Mouse (Mus musculus) forebrain, postnatal 0 days (tissue): ENCODE measurements at regions not wholly inside any gene's neighbourhood (a gene's known extent, or its start where the extent isn't known, plus 50 kb on each side); places are given as distances from the start of the nearest gene placed in this dataset.

ENCODE experiments used
- ATAC-seq: fragments of 200-750 bp; cut with Nextera tagmentation; 2 replicates; pipeline ENCODE4 v1.8.0; 2017; ENCODE audit warnings: mild to moderate bottlenecking, moderate library complexity
- DNase-seq: peaks from one replicate; pipeline ENCODE4 v3.0.0-alpha.2; 2015
- H3K27ac ChIP-seq: fragments of 300-500 bp; sonication (generic); 2 replicates; pipeline ENCODE4 v1.5.1; 2014; ENCODE audit warnings: low read depth, mild to moderate bottlenecking, antibody characterized with exemption, low read length, moderate library complexity, mixed read lengths
- H3K27me3 ChIP-seq: fragments of 300-500 bp; sonication (generic); 2 replicates; pipeline ENCODE4 v1.6.1; 2014; ENCODE audit warnings: mild to moderate bottlenecking, low read length, mixed read lengths; ENCODE audit not compliant: insufficient read depth
- H3K36me3 ChIP-seq: fragments of 300-500 bp; sonication (generic); 2 replicates; pipeline ENCODE4 v1.6.1; 2014; ENCODE audit warnings: mild to moderate bottlenecking, moderate library complexity; ENCODE audit not compliant: insufficient read depth
- H3K4me1 ChIP-seq: fragments of 300-500 bp; sonication (generic); 2 replicates; pipeline ENCODE4 v1.6.1; 2014; ENCODE audit warnings: antibody characterized with exemption; ENCODE audit not compliant: insufficient read depth
- H3K4me2 ChIP-seq: fragments of 300-500 bp; sonication (generic); 2 replicates; pipeline ENCODE4 v1.6.1; 2014; ENCODE audit warnings: low read depth, mild to moderate bottlenecking, moderate library complexity
- H3K4me3 ChIP-seq: fragments of 300-500 bp; sonication (generic); 2 replicates; pipeline ENCODE4 v1.5.1; 2014; ENCODE audit warnings: low read depth, low read length, mixed read lengths
- H3K9ac ChIP-seq: fragments of 300-500 bp; sonication (generic); 2 replicates; pipeline ENCODE4 v1.6.1; 2014; ENCODE audit warnings: mild to moderate bottlenecking
- H3K9me3 ChIP-seq: fragments of 300-500 bp; sonication (generic); 2 replicates; pipeline ENCODE4 v1.6.1; 2016; ENCODE audit warnings: low read length
- CTCF ChIP-seq: sonication (generic); IDR thresholded peaks from 2 replicates; pipeline ENCODE4 v1.5.1; 2016; ENCODE audit warnings: antibody characterized with exemption, control low read depth, low read depth
- WGBS: fragments of 180-500 bp; shearing (Covaris S2); extraction: QIAGEN DNeasy Blood & Tissue Kit; methylation state at CpG from one replicate; pipeline ENCODE4 v1.1.7; 2014; 5-methylcytosine and 5-hydroxymethylcytosine counted together

DNA sequence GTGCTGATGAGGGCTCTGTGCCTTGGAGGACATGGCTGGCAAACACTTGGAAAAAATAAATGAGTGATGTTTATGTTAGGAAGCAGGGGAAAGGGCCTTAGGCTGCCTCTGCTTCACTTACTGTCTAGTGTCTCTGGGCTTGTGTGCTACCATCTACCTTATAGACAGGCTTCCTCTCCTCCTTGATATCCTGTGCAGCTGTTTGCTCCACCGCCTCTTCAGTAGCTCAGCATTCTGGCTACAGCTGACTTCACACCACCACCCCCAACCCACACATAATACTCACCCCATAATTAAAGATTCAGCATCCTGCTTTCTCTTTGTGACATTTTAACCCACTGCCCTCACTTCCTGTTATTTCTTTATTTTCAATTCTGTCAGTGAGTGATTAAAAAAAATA is 217.9 kb upstream of the Rasa1 start:
- Histone ChIP-seq H3K9me3 (no peaks in the 10 kb centered on the region), H3K27ac (no peak overlapping the region), H3K4me2 (no peak overlapping the region), H3K9ac (no peak overlapping the region), H3K27me3 (no peaks in the 10 kb centered on the region), H3K4me1 (no peaks in the 10 kb centered on the region), H3K4me3 (no peak overlapping the region), H3K36me3 (no peaks in the 10 kb centered on the region)
- no peak for TF ChIP-seq CTCF
- WGBS, result 74% methylated on average over 1 of the region's 1 CpGs
- no peak for ATAC-seq
- no peak for DNase-seq

DNA sequence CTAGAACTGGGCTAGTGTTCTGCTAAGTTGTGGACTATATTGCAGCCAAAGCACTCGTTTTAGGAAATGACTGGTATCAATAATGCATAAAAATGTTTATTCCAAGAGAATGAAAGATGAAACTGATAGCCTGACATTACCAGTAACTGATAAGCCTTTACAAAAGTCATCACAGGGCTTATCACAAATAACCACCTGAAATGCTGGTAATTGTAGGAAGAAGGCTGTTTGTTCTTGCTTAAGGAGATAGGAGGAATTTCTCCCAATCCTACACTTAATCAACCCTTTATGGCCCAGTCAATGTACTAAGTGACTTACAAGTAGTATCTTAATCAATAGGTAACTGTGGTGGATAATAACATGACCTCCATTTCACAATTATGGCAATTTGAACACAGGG is 217.1 kb upstream of the Rasa1 start:
- TF ChIP-seq CTCF, result no peak
- Histone ChIP-seq H3K4me1 (no peaks in the 10 kb centered on the region), H3K27me3 (no peaks in the 10 kb centered on the region), H3K27ac (no peak overlapping the region), H3K4me3 (no peak overlapping the region), H3K9ac (no peak overlapping the region), H3K36me3 (no peaks in the 10 kb centered on the region), H3K4me2 (no peak overlapping the region), H3K9me3 (no peaks in the 10 kb centered on the region)
- ATAC-seq (no peak), DNase-seq (no peak)
- 58% methylated on average over 1 of the region's 1 CpGs for WGBS

DNA sequence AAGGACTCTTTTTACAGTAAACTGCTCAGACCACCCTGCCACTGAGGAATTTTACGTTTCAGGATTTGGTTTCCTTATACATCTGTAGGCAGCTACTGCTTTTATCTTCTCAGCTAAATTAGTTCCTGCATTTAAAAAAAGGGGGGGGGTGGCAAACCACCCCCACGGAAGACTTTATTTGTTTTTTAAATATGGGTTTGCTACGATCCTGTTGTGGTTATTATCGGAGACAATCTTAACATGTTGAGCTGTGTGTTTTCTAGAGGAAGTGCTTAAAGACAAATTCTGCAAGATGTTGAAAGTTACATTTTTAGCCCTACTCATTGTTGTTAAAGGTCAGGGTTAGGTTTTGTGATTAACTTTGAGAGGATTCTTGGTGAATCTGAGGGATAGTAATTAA is 216.1 kb upstream of the Rasa1 start:
- Histone ChIP-seq H3K27ac (no peak overlapping the region), H3K4me3 (no peak overlapping the region), H3K4me2 (no peak overlapping the region), H3K27me3 (no peaks in the 10 kb centered on the region), H3K4me1 (no peaks in the 10 kb centered on the region), H3K9ac (no peak overlapping the region), H3K9me3 (no peaks in the 10 kb centered on the region), H3K36me3 (no peaks in the 10 kb centered on the region)
- WGBS, result 80% methylated on average over 4 of the region's 4 CpGs
- TF ChIP-seq CTCF, result no peak
- ATAC-seq (no peak), DNase-seq (no peak)

DNA sequence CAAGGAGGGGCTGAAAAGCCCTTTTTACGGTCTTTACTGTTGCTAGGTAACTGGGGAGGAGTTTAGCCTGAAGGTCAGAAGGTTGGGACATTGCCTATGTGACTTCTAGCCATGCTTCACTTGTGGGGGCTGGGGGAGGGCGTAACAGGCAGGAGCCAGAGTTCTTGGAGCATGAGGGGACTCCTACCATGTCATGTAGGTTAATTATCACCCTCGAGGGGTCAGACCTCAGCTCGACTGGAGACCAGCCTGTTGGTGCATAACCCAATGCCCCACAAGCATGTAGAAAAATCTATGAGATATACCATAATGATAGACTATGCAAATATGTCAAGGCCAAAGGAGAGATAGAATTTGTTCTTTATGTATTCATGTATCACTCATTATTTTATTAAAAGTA is 215.1 kb upstream of the Rasa1 start:
- ATAC-seq, result no peak
- H3K4me3 ChIP-seq, result no peak overlapping the region
- WGBS, result 72% methylated on average over 4 of the region's 4 CpGs
- no peak overlapping the region for H3K4me2 ChIP-seq
- no peaks in the 10 kb centered on the region for H3K36me3 ChIP-seq
- no peaks in the 10 kb centered on the region for H3K9me3 ChIP-seq
- TF ChIP-seq CTCF, result no peak
- no peaks in the 10 kb centered on the region for H3K4me1 ChIP-seq
- H3K27me3 ChIP-seq, result no peaks in the 10 kb centered on the region
- DNase-seq, result no peak
- H3K27ac ChIP-seq, result no peak overlapping the region
- H3K9ac ChIP-seq, result no peak overlapping the region

DNA sequence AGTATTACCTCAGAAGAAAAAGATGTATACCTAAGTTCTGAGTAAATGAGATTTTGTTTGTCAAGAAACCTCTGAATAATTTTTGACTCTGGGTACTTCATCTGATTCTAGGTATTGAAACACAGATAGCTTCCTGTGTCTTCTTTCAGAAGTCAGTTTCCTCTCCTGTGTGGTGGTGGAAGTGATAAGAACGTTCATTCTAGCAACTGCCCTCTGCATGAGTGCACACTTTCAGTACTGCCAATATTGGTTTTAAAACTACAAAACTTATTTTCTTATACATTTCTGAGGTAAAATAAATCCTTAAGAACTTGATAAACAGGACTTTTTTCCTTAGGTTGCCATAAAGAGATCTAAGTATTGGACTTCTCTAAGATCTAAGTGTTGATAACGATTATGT is 209.8 kb upstream of the Rasa1 start:
- H3K4me2 ChIP-seq, result no peak overlapping the region
- no peak for TF ChIP-seq CTCF
- no peaks in the 10 kb centered on the region for H3K27me3 ChIP-seq
- H3K36me3 ChIP-seq, result no peaks in the 10 kb centered on the region
- no peaks in the 10 kb centered on the region for H3K9me3 ChIP-seq
- no peak overlapping the region for H3K9ac ChIP-seq
- 87% methylated on average over 2 of the region's 2 CpGs for WGBS
- ATAC-seq (no peak), DNase-seq (no peak)
- H3K4me1 ChIP-seq, result no peaks in the 10 kb centered on the region
- H3K4me3 ChIP-seq, result no peak overlapping the region
- H3K27ac ChIP-seq, result no peak overlapping the region

DNA sequence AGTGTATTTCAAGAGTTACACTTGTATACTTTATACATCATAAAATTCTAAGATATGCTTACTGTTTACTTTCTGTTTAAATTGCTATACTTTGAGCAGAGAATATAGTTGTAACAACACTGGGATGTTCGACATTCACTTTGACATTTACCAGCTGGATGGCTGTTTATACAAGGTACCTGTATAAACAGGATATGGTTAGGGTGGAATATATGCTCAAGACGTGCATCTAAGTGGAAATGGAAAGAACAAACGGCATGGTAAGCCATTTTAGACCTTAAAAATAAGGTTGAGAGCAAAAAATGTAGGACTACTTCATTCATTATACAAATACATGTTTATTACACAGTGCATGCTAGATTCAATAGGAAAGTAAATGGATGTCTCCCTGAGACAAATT is 195.9 kb upstream of the Rasa1 start:
- no peak for ATAC-seq
- no peak overlapping the region for H3K9ac ChIP-seq
- no peaks in the 10 kb centered on the region for H3K36me3 ChIP-seq
- no peaks in the 10 kb centered on the region for H3K9me3 ChIP-seq
- WGBS, result 70% methylated on average over 3 of the region's 3 CpGs
- no peak overlapping the region for H3K4me2 ChIP-seq
- H3K27ac ChIP-seq, result no peak overlapping the region
- H3K27me3 ChIP-seq, result no peaks in the 10 kb centered on the region
- no peaks in the 10 kb centered on the region for H3K4me1 ChIP-seq
- no peak for TF ChIP-seq CTCF
- no peak overlapping the region for H3K4me3 ChIP-seq
- no peak for DNase-seq

DNA sequence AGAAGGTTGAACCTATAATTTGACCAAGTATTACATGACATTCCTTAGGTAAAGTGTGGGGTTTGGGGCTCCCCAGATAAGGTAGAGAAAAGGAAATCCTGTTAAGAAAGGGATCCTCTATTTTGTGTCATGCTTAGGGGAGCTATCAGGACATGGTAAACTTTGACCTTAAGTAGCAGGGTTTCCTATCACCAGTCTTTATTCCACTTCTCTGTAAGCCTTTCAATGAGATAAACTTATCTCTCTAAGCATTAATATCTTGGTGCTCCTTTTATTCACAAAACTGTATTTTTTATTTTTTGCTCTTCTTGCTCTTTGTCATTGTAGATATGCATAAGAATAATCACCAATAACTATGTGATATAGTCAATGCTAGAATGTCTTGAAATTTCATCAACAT is 194.4 kb upstream of the Rasa1 start:
- Histone ChIP-seq H3K9me3 (no peaks in the 10 kb centered on the region), H3K4me3 (no peak overlapping the region), H3K27me3 (no peaks in the 10 kb centered on the region), H3K9ac (no peak overlapping the region), H3K27ac (no peak overlapping the region), H3K4me1 (no peaks in the 10 kb centered on the region), H3K36me3 (no peaks in the 10 kb centered on the region), H3K4me2 (no peak overlapping the region)
- DNase-seq (no peak), ATAC-seq (no peak)
- no peak for TF ChIP-seq CTCF

DNA sequence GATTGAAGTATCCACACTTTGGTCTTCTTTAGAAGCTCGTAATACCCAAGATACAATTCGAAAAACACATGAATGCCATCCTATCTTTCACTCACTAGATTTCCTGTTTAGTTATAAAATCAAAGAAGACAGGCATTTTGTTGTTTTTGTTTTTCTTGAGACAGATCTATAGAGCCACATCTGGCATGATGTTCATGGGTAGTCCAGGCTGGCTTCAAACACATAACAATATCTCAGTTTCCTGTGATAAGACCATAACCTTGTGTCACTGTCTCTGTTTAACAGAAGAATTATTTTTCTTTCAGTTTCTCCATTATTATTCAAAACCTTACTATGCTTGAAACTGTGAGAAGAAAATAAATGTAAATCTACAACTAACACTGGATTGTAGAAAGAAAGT is 190.5 kb upstream of the Rasa1 start:
- no peak for DNase-seq
- ATAC-seq, result no peak
- H3K4me3 ChIP-seq, result no peak overlapping the region
- WGBS, result 90% methylated on average over 2 of the region's 2 CpGs
- no peak overlapping the region for H3K9ac ChIP-seq
- H3K36me3 ChIP-seq, result no peaks in the 10 kb centered on the region
- no peak overlapping the region for H3K4me2 ChIP-seq
- no peaks in the 10 kb centered on the region for H3K4me1 ChIP-seq
- H3K27ac ChIP-seq, result no peak overlapping the region
- no peaks in the 10 kb centered on the region for H3K27me3 ChIP-seq
- TF ChIP-seq CTCF, result no peak
- no peaks in the 10 kb centered on the region for H3K9me3 ChIP-seq
